Mouse (Mus musculus): Measurements from ENCODE around the gene Capn7. TPM values are rescaled to one million over a fixed set of nuclear protein-coding genes. Genes with fewer than 3 reads are reported as not detected.

Capn7 gene
- total and polyA plus RNA-seq, 2 experiments from 2014 or later, result 55.9 to 73.7 TPM

DNA sequence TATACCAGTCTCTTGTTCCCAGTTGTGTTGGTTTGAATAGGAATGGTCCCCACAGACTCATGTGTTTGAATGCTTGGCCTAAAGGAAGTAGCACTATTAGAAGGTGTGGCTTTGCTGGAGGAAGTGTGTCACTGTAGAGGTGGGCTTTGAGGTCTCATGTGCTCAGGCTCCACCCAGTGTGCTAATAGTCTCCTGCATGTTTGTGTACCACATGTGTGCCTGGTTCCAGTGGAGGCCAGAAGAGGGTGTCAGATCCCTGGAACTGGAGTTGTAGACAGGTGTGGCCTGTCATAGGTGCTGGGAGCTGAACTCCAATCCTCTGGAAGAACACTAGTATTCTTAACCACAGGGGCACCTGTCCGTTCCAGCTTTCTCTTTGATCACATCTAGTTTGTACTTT lies 9.2 kb upstream of the Capn7 start:
- no peak for TF ChIP-seq CTCF (IDR thresholded peaks at IDR 0.05)

DNA sequence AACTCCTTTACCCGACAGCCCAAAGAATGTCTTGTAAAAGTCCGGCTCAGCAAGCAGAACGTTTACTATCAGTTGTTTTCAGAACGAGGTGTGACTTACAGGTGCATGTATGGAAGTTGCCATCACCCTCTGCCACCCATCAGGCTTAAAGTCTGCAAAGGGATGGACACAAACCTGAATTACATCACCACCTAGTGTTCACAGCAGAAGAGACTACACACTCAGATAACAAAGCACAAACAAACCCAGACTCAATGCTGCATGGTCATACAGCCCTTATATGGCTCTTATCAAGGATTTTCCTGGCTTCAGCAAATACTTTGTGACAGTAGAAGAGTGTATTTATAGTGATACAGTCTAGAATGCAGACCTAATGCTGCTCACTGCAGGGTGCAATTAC lies 8.8 kb upstream of the Capn7 start:
- TF ChIP-seq CTCF (IDR thresholded peaks at IDR 0.05), result peak; percentile 63
- ATAC-seq (ENCODE audit: low FRiP score) (no peak), DNase-seq (ENCODE audit: low spot score) (peak; percentile 22)
- 80% methylated on average over 4 of the region's 4 CpGs for WGBS
- H3K4me1 ChIP-seq (ENCODE audit: insufficient read depth, low read length), result no peaks in the 10 kb centered on the region
- H3K4me2 ChIP-seq (ENCODE audit: low read depth, low read length, poor library complexity, severe bottlenecking), result no peak overlapping the region
- H3K4me3 ChIP-seq (ENCODE audit: low read depth, low read length), result no peak overlapping the region
- H3K9me3 ChIP-seq (ENCODE audit: low read length), result no peaks in the 10 kb centered on the region
- no peaks in the 10 kb centered on the region for H3K36me3 ChIP-seq (ENCODE audit: insufficient read depth, low read length)
- H3K27me3 ChIP-seq (ENCODE audit: insufficient read depth, low read length), result peaks cover 4% of the 10 kb centered on the region; the same call in 1 of the 2 replicates
- H3K9ac ChIP-seq (replicated peaks; ENCODE audit: low read length, poor library complexity, severe bottlenecking), result no peak overlapping the region
- H3K27ac ChIP-seq (ENCODE audit: low read depth, low read length), result no peak overlapping the region

More for the DNA sequence above, 9.2 kb upstream of the Capn7 start:
- ATAC-seq (ENCODE audit: low FRiP score) (no peak), DNase-seq (ENCODE audit: low spot score) (no peak)
- Histone ChIP-seq H3K27me3 (ENCODE audit: insufficient read depth, low read length) (peaks cover 4% of the 10 kb centered on the region; the same call in 1 of the 2 replicates), H3K4me3 (ENCODE audit: low read depth, low read length) (no peak overlapping the region), H3K9me3 (ENCODE audit: low read length) (no peaks in the 10 kb centered on the region), H3K4me1 (ENCODE audit: insufficient read depth, low read length) (no peaks in the 10 kb centered on the region), H3K4me2 (ENCODE audit: low read depth, low read length, poor library complexity, severe bottlenecking) (no peak overlapping the region), H3K9ac (replicated peaks; ENCODE audit: low read length, poor library complexity, severe bottlenecking) (no peak overlapping the region), H3K27ac (ENCODE audit: low read depth, low read length) (no peak overlapping the region), H3K36me3 (ENCODE audit: insufficient read depth, low read length) (no peaks in the 10 kb centered on the region)
- 83% methylated on average over 1 of the region's 1 CpGs for WGBS

DNA sequence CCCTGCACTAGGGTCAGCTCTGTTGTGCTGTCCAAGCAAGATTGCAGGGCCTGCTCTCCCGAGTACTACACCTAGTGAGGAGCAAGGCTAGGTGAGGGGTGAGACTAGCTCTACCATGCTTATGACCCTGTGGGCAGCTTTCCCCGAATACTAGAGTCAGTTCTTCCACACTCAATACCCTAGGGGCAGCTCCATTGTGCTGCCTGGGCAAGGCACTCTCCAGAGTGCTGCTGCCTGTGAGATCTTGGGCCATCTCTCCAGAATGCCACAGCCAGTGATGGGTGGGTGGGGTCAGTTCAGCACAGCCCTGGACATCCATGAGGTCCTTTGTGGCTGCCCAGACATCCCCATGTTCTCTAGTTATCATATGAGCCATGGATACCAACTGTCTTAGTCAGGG lies 6.7 kb upstream of the Capn7 start:
- Histone ChIP-seq H3K4me2 (ENCODE audit: low read depth, low read length, poor library complexity, severe bottlenecking) (no peak overlapping the region), H3K27me3 (ENCODE audit: insufficient read depth, low read length) (peaks cover 4% of the 10 kb centered on the region; the same call in 1 of the 2 replicates), H3K9me3 (ENCODE audit: low read length) (no peaks in the 10 kb centered on the region), H3K36me3 (ENCODE audit: insufficient read depth, low read length) (no peaks in the 10 kb centered on the region), H3K9ac (replicated peaks; ENCODE audit: low read length, poor library complexity, severe bottlenecking) (no peak overlapping the region), H3K27ac (ENCODE audit: low read depth, low read length) (no peak overlapping the region), H3K4me3 (ENCODE audit: low read depth, low read length) (no peak overlapping the region), H3K4me1 (ENCODE audit: insufficient read depth, low read length) (no peaks in the 10 kb centered on the region)
- WGBS, result 47% methylated on average over 2 of the region's 2 CpGs
- ATAC-seq (ENCODE audit: low FRiP score), result no peak
- no peak for DNase-seq (ENCODE audit: low spot score)
- no peak for TF ChIP-seq CTCF (IDR thresholded peaks at IDR 0.05)

DNA sequence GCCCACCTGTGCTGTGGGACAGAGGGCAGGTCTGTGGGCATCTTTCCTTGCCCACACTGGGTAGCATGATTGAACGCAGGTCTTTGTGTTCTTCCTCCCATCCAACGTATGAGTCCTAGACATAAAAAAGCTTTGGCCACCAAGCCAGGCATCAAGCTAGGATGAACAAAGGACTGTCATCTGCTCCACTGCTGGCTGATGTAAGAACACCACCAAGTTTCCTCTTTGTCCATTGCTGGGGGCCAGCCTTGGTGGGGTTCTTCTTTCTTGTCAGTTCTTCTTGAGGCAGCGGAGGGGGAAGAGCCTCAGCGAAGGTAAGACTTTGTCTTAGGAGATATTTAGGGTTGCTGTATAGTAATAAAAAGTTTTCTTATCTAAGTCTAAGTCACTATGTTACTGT lies 5.5 kb upstream of the Capn7 start:
- DNase-seq (ENCODE audit: low spot score) (no peak), ATAC-seq (ENCODE audit: low FRiP score) (no peak)
- Histone ChIP-seq H3K27me3 (ENCODE audit: insufficient read depth, low read length) (peaks cover 4% of the 10 kb centered on the region; the same call in 1 of the 2 replicates), H3K27ac (ENCODE audit: low read depth, low read length) (no peak overlapping the region), H3K9me3 (ENCODE audit: low read length) (no peaks in the 10 kb centered on the region), H3K9ac (replicated peaks; ENCODE audit: low read length, poor library complexity, severe bottlenecking) (no peak overlapping the region), H3K4me3 (ENCODE audit: low read depth, low read length) (no peak overlapping the region), H3K4me1 (ENCODE audit: insufficient read depth, low read length) (peaks cover 3% of the 10 kb centered on the region; the same call in 1 of the 2 replicates), H3K36me3 (ENCODE audit: insufficient read depth, low read length) (no peaks in the 10 kb centered on the region), H3K4me2 (ENCODE audit: low read depth, low read length, poor library complexity, severe bottlenecking) (no peak overlapping the region)
- WGBS, result 80% methylated on average over 4 of the region's 4 CpGs
- no peak for TF ChIP-seq CTCF (IDR thresholded peaks at IDR 0.05)

DNA sequence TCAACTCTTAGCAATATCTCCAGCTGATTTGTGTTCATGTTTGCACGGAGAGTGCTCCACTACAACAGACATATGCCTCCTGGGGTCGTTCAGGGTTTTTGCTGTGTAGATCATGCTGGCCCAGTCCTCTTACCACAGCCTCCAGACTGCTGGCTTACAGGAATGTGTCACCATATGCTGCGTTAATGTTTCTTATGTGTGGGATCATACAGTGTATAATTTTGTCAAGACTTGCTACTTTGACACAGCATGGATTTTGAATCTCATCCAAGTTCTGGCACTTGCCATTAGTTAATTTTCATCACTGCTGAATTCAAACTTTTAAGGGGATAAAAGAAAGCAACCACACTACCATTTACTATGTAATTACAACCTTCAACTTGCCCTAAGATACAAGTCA lies 673 bp upstream of the Capn7 start:
- Histone ChIP-seq H3K4me1 (ENCODE audit: insufficient read depth, low read length) (peaks cover 8% of the 10 kb centered on the region), H3K4me3 (ENCODE audit: low read depth, low read length) (peak overlapping the region; percentile 70), H3K27me3 (ENCODE audit: insufficient read depth, low read length) (peaks cover 2% of the 10 kb centered on the region; the same call in 1 of the 2 replicates), H3K9me3 (ENCODE audit: low read length) (no peaks in the 10 kb centered on the region), H3K27ac (ENCODE audit: low read depth, low read length) (peak overlapping the region; percentile 82; the same call in 1 of the 2 replicates), H3K36me3 (ENCODE audit: insufficient read depth, low read length) (no peaks in the 10 kb centered on the region; the same call in 1 of the 2 replicates), H3K9ac (replicated peaks; ENCODE audit: low read length, poor library complexity, severe bottlenecking) (peak overlapping the region; percentile 84; the same call in 1 of the 2 replicates), H3K4me2 (ENCODE audit: low read depth, low read length, poor library complexity, severe bottlenecking) (peak overlapping the region; percentile 50)
- WGBS, result 54% methylated on average over 3 of the region's 3 CpGs
- no peak for DNase-seq (ENCODE audit: low spot score)
- no peak for ATAC-seq (ENCODE audit: low FRiP score)
- no peak for TF ChIP-seq CTCF (IDR thresholded peaks at IDR 0.05)

DNA sequence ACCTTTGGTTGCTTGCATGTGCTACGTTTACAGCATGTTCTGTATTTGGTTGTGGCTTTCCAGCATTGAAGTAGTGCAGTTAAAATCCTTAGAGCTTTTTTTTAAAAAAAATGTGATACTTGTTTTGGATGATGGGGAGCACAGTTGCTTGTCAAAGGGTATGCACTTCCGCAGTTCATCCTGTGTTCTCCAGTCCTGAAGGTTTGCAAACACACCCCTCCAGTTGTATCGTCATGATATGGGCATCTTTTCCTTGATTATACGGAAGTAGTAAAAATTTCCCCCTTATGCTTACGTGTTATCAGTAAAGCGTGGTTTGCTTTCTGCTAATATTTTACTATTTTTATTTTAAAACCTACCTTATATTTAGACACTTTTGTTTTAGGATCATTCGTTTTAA lies 968 bp downstream of the Capn7 start:
- Histone ChIP-seq H3K4me3 (ENCODE audit: low read depth, low read length) (peak overlapping the region; percentile 70), H3K27me3 (ENCODE audit: insufficient read depth, low read length) (no peaks in the 10 kb centered on the region), H3K9ac (replicated peaks; ENCODE audit: low read length, poor library complexity, severe bottlenecking) (peak overlapping the region; percentile 84), H3K4me2 (ENCODE audit: low read depth, low read length, poor library complexity, severe bottlenecking) (peak overlapping the region; percentile 50), H3K27ac (ENCODE audit: low read depth, low read length) (no peak overlapping the region; the same call in 1 of the 2 replicates), H3K36me3 (ENCODE audit: insufficient read depth, low read length) (no peaks in the 10 kb centered on the region; the same call in 1 of the 2 replicates), H3K4me1 (ENCODE audit: insufficient read depth, low read length) (peaks cover 8% of the 10 kb centered on the region), H3K9me3 (ENCODE audit: low read length) (no peaks in the 10 kb centered on the region)
- ATAC-seq (ENCODE audit: low FRiP score), result no peak
- 39% methylated on average over 7 of the region's 7 CpGs for WGBS
- TF ChIP-seq CTCF (IDR thresholded peaks at IDR 0.05), result no peak
- no peak for DNase-seq (ENCODE audit: low spot score)
